Mouse (Mus musculus) hindbrain, embryonic 16.5 days (tissue): ENCODE data around the gene Pcdh15. TPM values are rescaled to one million over a fixed set of nuclear protein-coding genes. Genes with fewer than 3 reads are reported as not detected.

Experiments used
- ATAC-seq: fragments of 200-750 bp; cut with Nextera tagmentation; 2 replicates; pipeline ENCODE4 v1.8.0; 2017; ENCODE audit warnings: moderate TSS enrichment, moderate library complexity
- H3K27ac ChIP-seq: fragments of 300-500 bp; sonication (generic); 2 replicates; pipeline ENCODE4 v1.5.1; 2014; ENCODE audit warnings: low read depth, mild to moderate bottlenecking, control low read depth, low read length, moderate library complexity
- H3K27me3 ChIP-seq: fragments of 300-500 bp; sonication (generic); replicated peaks from 2 replicates; pipeline ENCODE4 v1.6.1; 2014; ENCODE audit warnings: low read length; ENCODE audit not compliant: control insufficient read depth, insufficient read depth
- H3K36me3 ChIP-seq: fragments of 300-500 bp; sonication (generic); 2 replicates; pipeline ENCODE4 v1.6.1; 2014; ENCODE audit warnings: mild to moderate bottlenecking, low read length, moderate library complexity, mixed read lengths; ENCODE audit not compliant: control insufficient read depth, insufficient read depth
- H3K4me1 ChIP-seq: fragments of 300-500 bp; sonication (generic); 2 replicates; pipeline ENCODE4 v1.6.1; 2014; ENCODE audit warnings: low read depth, low read length; ENCODE audit not compliant: control insufficient read depth, insufficient read depth
- H3K4me2 ChIP-seq: fragments of 300-500 bp; sonication (generic); 2 replicates; pipeline ENCODE4 v1.6.1; 2014; ENCODE audit warnings: mild to moderate bottlenecking, low read length, control low read depth, moderate library complexity
- H3K4me3 ChIP-seq: fragments of 300-500 bp; sonication (generic); 2 replicates; pipeline ENCODE4 v1.5.1; 2014; ENCODE audit warnings: mild to moderate bottlenecking, low read length, control low read depth, moderate library complexity
- H3K9ac ChIP-seq: fragments of 300-500 bp; sonication (generic); 2 replicates; pipeline ENCODE4 v1.6.1; 2014; ENCODE audit warnings: low read depth, mild to moderate bottlenecking, control low read depth, low read length, moderate library complexity
- H3K9me3 ChIP-seq: fragments of 300-500 bp; sonication (generic); 2 replicates; pipeline ENCODE4 v1.6.1; 2014; ENCODE audit warnings: mild to moderate bottlenecking, low read length, moderate library complexity; ENCODE audit not compliant: control insufficient read depth
- WGBS: fragments of 180-500 bp; shearing (Covaris S2); extraction: QIAGEN DNeasy Blood & Tissue Kit; methylation state at CpG from one replicate; pipeline ENCODE4 v1.1.7; 2014; 5-methylcytosine and 5-hydroxymethylcytosine counted together
- polyA plus RNA-seq: library from polyadenylated mRNA; unstranded; fragments of >200 nt; fragmentation: Nextera tagmentation; extraction: Ambion mirVana; gene quantifications from 2 replicates; pipeline ENCODE4 v1.2.1, GENCODE M21; 2015

Pcdh15 gene
- polyA plus RNA-seq, 1 experiment from 2014 or later = 14.3 TPM

- Histone ChIP-seq H3K27me3 (no peaks in the 10 kb centered on the region), H3K4me2 (no peak overlapping the region), H3K36me3 (no peaks in the 10 kb centered on the region), H3K9me3 (no peaks in the 10 kb centered on the region), H3K27ac (no peak overlapping the region), H3K9ac (no peak overlapping the region), H3K4me1 (no peaks in the 10 kb centered on the region), H3K4me3 (no peak overlapping the region)
- 82% methylated on average over 8 of the region's 8 CpGs for WGBS
- ATAC-seq = no peak
Observed at GRCm38 (mm10) chr10:74403111-74403510, 1304.0 kb downstream of the Pcdh15 start.

- Histone ChIP-seq H3K36me3 (no peaks in the 10 kb centered on the region), H3K4me2 (no peak overlapping the region), H3K27me3 (no peaks in the 10 kb centered on the region), H3K4me3 (no peak overlapping the region), H3K9me3 (no peaks in the 10 kb centered on the region), H3K27ac (no peak overlapping the region), H3K4me1 (no peaks in the 10 kb centered on the region), H3K9ac (no peak overlapping the region)
- no peak for ATAC-seq
- WGBS = 47% methylated on average over 3 of the region's 3 CpGs
Observed at GRCm38 (mm10) chr10:74414021-74414420, 1314.9 kb downstream of the Pcdh15 start.

- H3K9me3 ChIP-seq = no peaks in the 10 kb centered on the region
- 71% methylated on average over 1 of the region's 1 CpGs for WGBS
- no peak overlapping the region for H3K4me2 ChIP-seq
- no peaks in the 10 kb centered on the region for H3K36me3 ChIP-seq
- H3K4me3 ChIP-seq = no peak overlapping the region
- no peak overlapping the region for H3K9ac ChIP-seq
- no peak overlapping the region for H3K27ac ChIP-seq
- no peaks in the 10 kb centered on the region for H3K27me3 ChIP-seq
- no peaks in the 10 kb centered on the region for H3K4me1 ChIP-seq
- no peak for ATAC-seq
Observed at GRCm38 (mm10) chr10:74414945-74415344, 1315.8 kb downstream of the Pcdh15 start.

- Histone ChIP-seq H3K27me3 (no peaks in the 10 kb centered on the region), H3K27ac (no peak overlapping the region), H3K36me3 (no peaks in the 10 kb centered on the region), H3K4me2 (no peak overlapping the region), H3K4me3 (no peak overlapping the region), H3K9me3 (no peaks in the 10 kb centered on the region), H3K9ac (no peak overlapping the region), H3K4me1 (no peaks in the 10 kb centered on the region)
- no peak for ATAC-seq
- WGBS = 67% methylated on average over 4 of the region's 4 CpGs
Observed at GRCm38 (mm10) chr10:74415359-74415758, 1316.2 kb downstream of the Pcdh15 start.

GRCm38 (mm10) chr10:74415949-74416348 lies 1316.8 kb downstream of the Pcdh15 start:
- no peaks in the 10 kb centered on the region for H3K36me3 ChIP-seq
- no peaks in the 10 kb centered on the region for H3K27me3 ChIP-seq
- H3K4me1 ChIP-seq = no peaks in the 10 kb centered on the region
- H3K4me2 ChIP-seq = peak overlapping the region; percentile 2; the same call in 1 of the 2 replicates
- H3K9ac ChIP-seq = no peak overlapping the region
- WGBS = 64% methylated on average over 10 of the region's 10 CpGs
- H3K9me3 ChIP-seq = no peaks in the 10 kb centered on the region
- H3K4me3 ChIP-seq = no peak overlapping the region
- no peak for ATAC-seq
- no peak overlapping the region for H3K27ac ChIP-seq

GRCm38 (mm10) chr10:74450069-74450468 lies 1350.9 kb downstream of the Pcdh15 start:
- no peak overlapping the region for H3K27ac ChIP-seq
- H3K36me3 ChIP-seq = no peaks in the 10 kb centered on the region
- 56% methylated on average over 11 of the region's 11 CpGs for WGBS
- no peak for ATAC-seq
- H3K4me2 ChIP-seq = no peak overlapping the region
- no peak overlapping the region for H3K4me3 ChIP-seq
- H3K9me3 ChIP-seq = no peaks in the 10 kb centered on the region
- H3K27me3 ChIP-seq = no peaks in the 10 kb centered on the region
- no peaks in the 10 kb centered on the region for H3K4me1 ChIP-seq
- H3K9ac ChIP-seq = no peak overlapping the region

GRCm38 (mm10) chr10:74463972-74464371 lies 1364.8 kb downstream of the Pcdh15 start:
- Histone ChIP-seq H3K36me3 (no peaks in the 10 kb centered on the region), H3K9ac (no peak overlapping the region), H3K9me3 (no peaks in the 10 kb centered on the region), H3K27me3 (no peaks in the 10 kb centered on the region), H3K27ac (no peak overlapping the region), H3K4me2 (no peak overlapping the region), H3K4me1 (no peaks in the 10 kb centered on the region), H3K4me3 (no peak overlapping the region)
- ATAC-seq = no peak
- 14% methylated on average over 2 of the region's 2 CpGs for WGBS

- Histone ChIP-seq H3K4me1 (no peaks in the 10 kb centered on the region), H3K9me3 (no peaks in the 10 kb centered on the region), H3K9ac (no peak overlapping the region), H3K27me3 (no peaks in the 10 kb centered on the region), H3K27ac (no peak overlapping the region), H3K4me3 (no peak overlapping the region), H3K36me3 (no peaks in the 10 kb centered on the region), H3K4me2 (no peak overlapping the region)
- WGBS = 68% methylated on average over 3 of the region's 3 CpGs
- ATAC-seq = no peak
Observed at GRCm38 (mm10) chr10:74480779-74481178, 1381.6 kb downstream of the Pcdh15 start.

GRCm38 (mm10) chr10:74512315-74512714 lies 1413.2 kb downstream of the Pcdh15 start:
- no peak overlapping the region for H3K9ac ChIP-seq
- no peaks in the 10 kb centered on the region for H3K4me1 ChIP-seq
- H3K27ac ChIP-seq = no peak overlapping the region
- WGBS = 62% methylated on average over 3 of the region's 3 CpGs
- H3K4me2 ChIP-seq = no peak overlapping the region
- H3K9me3 ChIP-seq = no peaks in the 10 kb centered on the region
- H3K36me3 ChIP-seq = no peaks in the 10 kb centered on the region
- no peaks in the 10 kb centered on the region for H3K27me3 ChIP-seq
- ATAC-seq = 0 out of 2 replicates have a peak, but pooled peaks have one; percentile 27
- H3K4me3 ChIP-seq = no peak overlapping the region

- no peak overlapping the region for H3K27ac ChIP-seq
- ATAC-seq = no peak
- no peak overlapping the region for H3K9ac ChIP-seq
Observed at GRCm38 (mm10) chr10:74513743-74514142, 1414.6 kb downstream of the Pcdh15 start.

More at GRCm38 (mm10) chr10:74513743-74514142, 1414.6 kb downstream of the Pcdh15 start:
- Histone ChIP-seq H3K27me3 (no peaks in the 10 kb centered on the region), H3K36me3 (no peaks in the 10 kb centered on the region), H3K4me1 (no peaks in the 10 kb centered on the region), H3K4me3 (no peak overlapping the region), H3K9me3 (no peaks in the 10 kb centered on the region), H3K4me2 (no peak overlapping the region)
